Mouse (Mus musculus) kidney, adult 2 months (tissue): ENCODE measurements at regions not wholly inside any gene's neighbourhood (a gene's known extent, or its start where the extent isn't known, plus 50 kb on each side); places are given as distances from the start of the nearest gene placed in this dataset.

Experiments used
- CTCF ChIP-seq: fragments of 200-500 bp; conservative IDR thresholded peaks from 2 replicates; pipeline ENCODE4 v1.5.1; 2011; ENCODE audit warnings: low read depth, mild to moderate bottlenecking, control low read depth, low read length, moderate library complexity, mixed read lengths; ENCODE audit not compliant: insufficient read depth, insufficient read length
- POLR2A ChIP-seq: fragments of 200-500 bp; IDR thresholded peaks from one replicate; pipeline ENCODE4 v1.6.1; 2011; ENCODE audit warnings: low read depth, low read length, control low read depth

GRCm38 (mm10) chr5:46830114-46830513 lies 972.7 kb upstream of the Lcorl start:
- TF ChIP-seq POLR2A (no peak), CTCF (no peak)
